Mouse (Mus musculus): Measurements from ENCODE around the gene Ostf1. TPM values are rescaled to one million over a fixed set of nuclear protein-coding genes. Genes with fewer than 3 reads are reported as not detected.

Gene Ostf1
- polyA plus RNA-seq, 1 experiment from 2014 or later = 46.5 TPM

DNA sequence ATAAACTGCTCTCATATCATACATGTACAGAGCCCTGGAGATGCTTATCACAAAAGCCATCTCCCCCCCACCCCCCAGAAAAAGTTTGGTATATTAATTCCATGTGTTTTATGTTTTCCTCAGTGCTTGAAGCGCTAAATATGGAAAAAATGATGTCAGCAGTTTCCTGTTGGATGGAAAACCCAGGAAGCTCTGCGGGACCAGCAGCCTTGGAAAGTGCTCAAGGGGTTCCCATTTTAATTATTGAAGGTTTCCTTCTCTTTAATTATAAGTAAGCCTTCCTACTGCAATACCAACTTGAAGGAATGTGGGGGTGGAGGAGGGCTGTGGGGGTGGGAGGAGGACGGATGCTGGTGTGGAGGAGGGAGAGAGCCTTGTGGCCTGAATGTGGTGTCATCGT lies 9.4 kb upstream of the Ostf1 start:
- no peak overlapping the region for H3K4me2 ChIP-seq (replicated peaks)
- 74% methylated on average over 4 of the region's 4 CpGs for WGBS
- H3K4me1 ChIP-seq = no peaks in the 10 kb centered on the region
- H3K36me3 ChIP-seq = no peaks in the 10 kb centered on the region
- no peaks in the 10 kb centered on the region for H3K9me3 ChIP-seq (replicated peaks)
- no peak overlapping the region for H3K9ac ChIP-seq
- no peak for ATAC-seq (ENCODE audit: low FRiP score)
- H3K27ac ChIP-seq = no peak overlapping the region
- no peak overlapping the region for H3K4me3 ChIP-seq
- no peaks in the 10 kb centered on the region for H3K27me3 ChIP-seq

DNA sequence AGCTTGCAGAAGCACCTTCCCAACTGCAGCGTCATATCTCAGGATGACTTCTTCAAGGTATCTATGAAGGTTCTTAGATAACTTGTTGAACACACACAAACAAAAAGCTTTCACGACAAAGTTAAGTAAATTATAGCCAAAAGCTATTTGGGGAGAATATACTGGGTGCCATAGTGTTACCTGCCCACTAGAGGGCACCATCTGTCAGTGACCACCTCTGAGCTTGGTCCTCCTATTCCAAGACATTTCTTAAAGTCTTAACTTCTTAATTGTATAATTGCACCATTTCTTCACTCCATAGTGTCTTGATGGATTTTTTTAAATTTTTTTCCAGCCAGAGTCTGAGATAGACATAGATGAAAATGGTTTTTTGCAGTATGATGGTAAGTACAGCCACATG lies 7.9 kb upstream of the Ostf1 start:
- ATAC-seq (ENCODE audit: low FRiP score) = no peak
- Histone ChIP-seq H3K4me1 (no peaks in the 10 kb centered on the region), H3K27me3 (no peaks in the 10 kb centered on the region), H3K4me3 (no peak overlapping the region), H3K36me3 (no peaks in the 10 kb centered on the region), H3K9me3 (replicated peaks) (no peaks in the 10 kb centered on the region), H3K9ac (no peak overlapping the region), H3K27ac (no peak overlapping the region), H3K4me2 (replicated peaks) (no peak overlapping the region)
- WGBS = 24% methylated on average over 2 of the region's 2 CpGs

GRCm38 (mm10) chr19:18638949-18639348 lies 7.3 kb upstream of the Ostf1 start:
- no peaks in the 10 kb centered on the region for H3K9me3 ChIP-seq (replicated peaks)
- H3K4me1 ChIP-seq = no peaks in the 10 kb centered on the region
- no peak overlapping the region for H3K9ac ChIP-seq
- no peak overlapping the region for H3K4me2 ChIP-seq (replicated peaks)
- ATAC-seq (ENCODE audit: low FRiP score) = no peak
- H3K36me3 ChIP-seq = no peaks in the 10 kb centered on the region
- H3K27me3 ChIP-seq = no peaks in the 10 kb centered on the region
- 64% methylated on average over 5 of the region's 5 CpGs for WGBS
- no peak overlapping the region for H3K4me3 ChIP-seq
- no peak overlapping the region for H3K27ac ChIP-seq

DNA sequence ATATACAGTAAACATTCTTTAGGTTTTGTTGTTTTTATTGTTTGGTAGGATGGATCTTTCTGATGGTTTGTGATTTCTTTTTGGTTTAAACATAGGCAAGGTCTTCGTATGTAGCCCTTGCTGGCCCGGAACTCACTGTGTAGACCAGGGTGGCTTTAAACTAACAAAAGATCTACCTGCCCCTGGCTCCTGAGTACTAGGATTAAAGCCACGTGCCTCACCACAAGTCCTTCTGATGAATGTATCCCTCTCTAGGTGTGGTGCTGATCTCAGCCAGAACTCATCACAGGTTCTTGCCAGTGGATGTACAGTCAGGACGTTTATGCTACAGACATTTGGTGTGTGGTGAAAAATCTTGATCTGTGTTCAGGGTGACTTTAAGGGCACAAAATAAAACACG lies 6.3 kb upstream of the Ostf1 start:
- Histone ChIP-seq H3K27ac (no peak overlapping the region), H3K36me3 (no peaks in the 10 kb centered on the region), H3K4me2 (replicated peaks) (no peak overlapping the region), H3K4me3 (no peak overlapping the region), H3K9ac (no peak overlapping the region), H3K27me3 (no peaks in the 10 kb centered on the region), H3K9me3 (replicated peaks) (no peaks in the 10 kb centered on the region), H3K4me1 (no peaks in the 10 kb centered on the region)
- no peak for ATAC-seq (ENCODE audit: low FRiP score)
- 90% methylated on average over 5 of the region's 5 CpGs for WGBS

DNA sequence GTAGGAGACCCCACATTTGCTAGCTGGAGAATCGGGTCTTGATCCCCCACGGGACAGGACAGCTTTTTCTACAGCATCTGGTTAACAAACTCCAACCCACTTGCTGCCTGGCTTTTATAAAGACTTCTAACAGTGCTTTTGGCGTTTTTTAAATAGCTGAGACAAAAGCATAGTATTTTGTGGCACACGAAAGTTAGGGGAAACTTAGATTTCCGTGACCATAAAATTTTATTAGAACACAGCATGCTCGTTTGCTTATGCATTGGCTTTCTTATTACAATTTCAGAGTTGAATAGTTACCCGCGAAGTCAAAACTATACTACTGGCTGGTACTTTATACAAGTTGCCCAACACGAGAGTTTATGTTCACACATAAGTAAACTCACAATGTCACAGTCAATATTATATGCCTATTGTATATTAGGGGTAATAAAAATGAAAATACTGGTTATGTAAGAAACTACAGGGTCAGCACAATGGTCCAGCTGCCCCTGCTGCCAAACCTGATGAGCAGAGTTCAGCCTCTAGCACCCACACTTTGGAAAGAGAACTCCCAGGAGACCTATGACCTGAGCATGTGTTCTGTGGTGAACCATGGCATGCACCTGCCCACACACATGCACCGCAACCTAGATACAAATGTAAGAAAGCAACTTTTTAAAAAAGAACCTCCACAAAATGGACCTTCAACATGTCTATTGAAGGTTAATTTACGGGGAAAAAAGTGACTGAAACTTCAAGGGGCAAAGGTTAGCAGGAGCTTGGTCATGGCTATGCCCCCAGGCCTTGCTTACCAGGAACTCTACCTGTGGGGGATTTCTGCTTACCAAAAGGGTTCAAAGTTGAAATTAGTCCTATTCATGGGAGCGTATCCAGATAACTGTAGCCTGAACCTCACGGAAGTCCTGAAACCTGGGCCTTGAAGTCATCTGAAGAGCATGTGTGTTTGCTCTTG lies 885 bp upstream of the Ostf1 start:
- Histone ChIP-seq H3K9ac (peak overlapping the region; percentile 71; the same call in 1 of the 2 replicates), H3K4me3 (peak overlapping the region; percentile 81), H3K27ac (no peak overlapping the region), H3K27me3 (no peaks in the 10 kb centered on the region), H3K4me2 (replicated peaks) (peak overlapping the region; percentile 85), H3K4me1 (peaks cover 6% of the 10 kb centered on the region), H3K36me3 (no peaks in the 10 kb centered on the region), H3K9me3 (replicated peaks) (no peaks in the 10 kb centered on the region)
- WGBS = 63% methylated on average over 13 of the region's 13 CpGs
- ATAC-seq (ENCODE audit: low FRiP score) = no peak

- Histone ChIP-seq H3K27ac (peak overlapping the region; percentile 72), H3K4me2 (replicated peaks) (peak overlapping the region; percentile 85), H3K9me3 (replicated peaks) (no peaks in the 10 kb centered on the region), H3K4me1 (peaks cover 6% of the 10 kb centered on the region), H3K36me3 (no peaks in the 10 kb centered on the region), H3K9ac (peak overlapping the region; percentile 71), H3K27me3 (no peaks in the 10 kb centered on the region), H3K4me3 (peak overlapping the region; percentile 81)
- under 1% methylated on average over 40 of the region's 40 CpGs for WGBS
- peak; percentile 63 for ATAC-seq (ENCODE audit: low FRiP score)
These were observed 421 bp downstream of the Ostf1 start for GRCm38 (mm10) chr19:18631161-18631643.

DNA sequence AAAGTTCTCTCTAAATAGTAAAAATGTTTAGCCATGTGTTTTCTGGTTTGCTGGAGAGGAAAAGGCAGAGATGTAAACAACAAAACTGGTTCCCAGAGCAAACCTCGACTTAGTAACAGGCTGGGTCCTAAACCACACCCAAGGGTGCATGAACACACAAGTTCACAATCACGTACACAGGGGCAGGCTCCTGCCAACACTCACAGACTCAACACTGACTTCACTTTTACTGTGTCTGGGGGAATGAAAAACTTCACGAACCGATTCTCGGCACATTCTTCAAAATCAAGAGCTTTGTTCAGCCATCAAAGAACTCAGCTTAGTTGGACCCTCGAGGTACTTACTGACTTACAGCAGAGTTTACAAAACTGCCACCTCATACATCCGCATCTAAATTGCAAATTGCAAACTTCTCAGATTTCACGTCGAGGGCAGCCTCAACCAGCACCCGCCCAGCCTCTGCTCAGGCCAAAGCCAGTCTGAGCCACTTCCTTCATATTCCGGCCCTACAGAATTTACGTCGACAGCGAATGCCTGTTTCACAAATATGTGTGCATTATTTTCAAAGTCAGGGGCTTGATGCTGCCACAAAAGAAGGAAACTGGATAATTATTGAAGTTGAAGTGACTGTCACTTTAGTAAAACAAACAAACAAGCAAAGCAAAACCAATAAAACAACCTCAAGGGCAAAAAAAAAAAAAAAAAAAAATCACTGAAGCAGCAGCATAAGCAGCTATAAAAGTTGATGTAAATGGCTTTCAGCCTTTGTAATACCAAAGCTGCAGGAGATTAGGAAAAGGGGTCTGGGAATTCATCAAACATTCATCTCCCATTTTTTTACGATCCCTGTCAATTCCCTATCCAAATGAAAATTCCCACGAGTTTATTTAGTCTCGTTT lies 1.2 kb downstream of the Ostf1 start:
- H3K27me3 ChIP-seq = no peaks in the 10 kb centered on the region
- H3K9me3 ChIP-seq (replicated peaks) = no peaks in the 10 kb centered on the region
- H3K4me2 ChIP-seq (replicated peaks) = peak overlapping the region; percentile 85
- H3K36me3 ChIP-seq = no peaks in the 10 kb centered on the region
- H3K9ac ChIP-seq = peak overlapping the region; percentile 71
- H3K4me3 ChIP-seq = peak overlapping the region; percentile 81
- H3K27ac ChIP-seq = no peak overlapping the region
- 10% methylated on average over 17 of the region's 17 CpGs for WGBS
- ATAC-seq (ENCODE audit: low FRiP score) = no peak
- H3K4me1 ChIP-seq = peaks cover 6% of the 10 kb centered on the region

DNA sequence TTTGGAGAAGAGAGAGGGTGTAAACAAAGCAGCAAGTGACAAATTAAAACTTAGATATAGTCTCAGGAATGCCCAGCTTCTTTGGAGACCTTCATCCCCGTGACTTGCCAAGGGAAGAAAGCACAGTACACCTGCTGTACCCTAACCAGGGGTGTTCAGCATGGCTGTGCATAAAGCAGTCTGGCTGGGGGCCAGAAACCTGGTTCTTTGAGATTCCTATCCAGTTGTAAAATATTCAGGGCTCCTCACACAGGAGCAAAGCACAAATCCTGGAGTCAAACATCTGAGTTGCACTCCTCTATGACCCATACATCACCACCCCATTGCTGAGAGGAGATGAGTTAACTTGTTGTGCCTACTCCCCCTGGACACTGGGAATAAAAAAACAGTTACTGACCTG lies 2.0 kb downstream of the Ostf1 start:
- Histone ChIP-seq H3K4me1 (peaks cover 6% of the 10 kb centered on the region), H3K4me2 (replicated peaks) (no peak overlapping the region), H3K9ac (no peak overlapping the region), H3K36me3 (no peaks in the 10 kb centered on the region), H3K27ac (no peak overlapping the region), H3K4me3 (no peak overlapping the region), H3K9me3 (replicated peaks) (no peaks in the 10 kb centered on the region), H3K27me3 (no peaks in the 10 kb centered on the region)
- WGBS = 76% methylated on average over 1 of the region's 1 CpGs
- ATAC-seq (ENCODE audit: low FRiP score) = no peak

DNA sequence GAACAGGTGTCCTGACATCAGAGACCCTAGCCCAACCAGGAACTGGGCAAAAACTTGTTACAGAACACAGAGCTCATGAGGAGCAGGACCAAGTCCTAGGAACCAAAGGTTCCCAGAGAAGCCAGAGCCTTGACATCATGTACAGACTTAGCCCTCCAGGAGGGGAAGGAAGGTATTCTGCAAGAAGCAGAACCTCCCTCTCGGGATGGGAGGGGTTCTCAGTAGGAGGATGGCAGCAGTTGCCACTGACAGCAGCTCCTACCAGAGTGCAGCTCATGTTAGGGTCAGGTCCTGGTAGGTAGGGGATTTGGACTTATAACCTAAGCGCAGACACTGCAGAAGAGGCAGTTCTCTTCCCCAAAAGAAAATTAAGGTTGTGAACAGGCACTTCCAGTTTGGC lies 7.7 kb downstream of the Ostf1 start:
- no peak for ATAC-seq (ENCODE audit: low FRiP score)
- Histone ChIP-seq H3K4me2 (replicated peaks) (no peak overlapping the region), H3K36me3 (no peaks in the 10 kb centered on the region), H3K4me1 (no peaks in the 10 kb centered on the region), H3K9me3 (replicated peaks) (no peaks in the 10 kb centered on the region), H3K27me3 (no peaks in the 10 kb centered on the region), H3K4me3 (no peak overlapping the region), H3K27ac (no peak overlapping the region), H3K9ac (no peak overlapping the region)
- 80% methylated on average over 2 of the region's 2 CpGs for WGBS

DNA sequence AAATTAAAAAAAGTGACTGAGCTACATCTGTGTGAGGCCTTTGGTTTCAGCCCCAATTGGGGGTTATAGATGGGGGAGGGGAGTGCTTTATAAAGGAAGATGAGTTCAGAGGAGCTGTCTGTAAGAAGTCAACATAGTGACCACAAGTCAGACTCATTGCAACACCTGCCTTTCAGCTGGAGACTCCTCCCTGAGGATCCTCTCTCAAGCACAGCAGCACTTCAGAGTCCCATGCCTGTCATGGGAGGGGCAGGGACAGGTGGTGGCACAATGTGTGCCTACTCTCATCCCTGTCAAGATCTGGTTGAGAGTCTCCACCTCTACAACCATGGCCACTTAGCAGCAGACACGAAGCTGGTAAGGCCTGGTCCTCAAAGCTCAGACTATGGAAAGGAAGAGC lies 11.9 kb downstream of the Ostf1 start:
- no peak overlapping the region for H3K27ac ChIP-seq
- no peaks in the 10 kb centered on the region for H3K27me3 ChIP-seq
- no peak overlapping the region for H3K4me3 ChIP-seq
- WGBS = 80% methylated on average over 1 of the region's 1 CpGs
- no peaks in the 10 kb centered on the region for H3K36me3 ChIP-seq
- H3K9me3 ChIP-seq (replicated peaks) = no peaks in the 10 kb centered on the region
- H3K9ac ChIP-seq = no peak overlapping the region
- H3K4me2 ChIP-seq (replicated peaks) = no peak overlapping the region
- H3K4me1 ChIP-seq = no peaks in the 10 kb centered on the region
- no peak for ATAC-seq (ENCODE audit: low FRiP score)

- H3K4me3 ChIP-seq = no peak overlapping the region
- no peaks in the 10 kb centered on the region for H3K4me1 ChIP-seq
- no peak for ATAC-seq (ENCODE audit: low FRiP score)
- H3K4me2 ChIP-seq (replicated peaks) = no peak overlapping the region
- H3K27me3 ChIP-seq = no peaks in the 10 kb centered on the region
- no peak overlapping the region for H3K27ac ChIP-seq
- no peaks in the 10 kb centered on the region for H3K9me3 ChIP-seq (replicated peaks)
- no peak overlapping the region for H3K9ac ChIP-seq
- WGBS = 80% methylated on average over 5 of the region's 5 CpGs
- H3K36me3 ChIP-seq = no peaks in the 10 kb centered on the region
These were observed 12.6 kb downstream of the Ostf1 start for GRCm38 (mm10) chr19:18619060-18619459.

DNA sequence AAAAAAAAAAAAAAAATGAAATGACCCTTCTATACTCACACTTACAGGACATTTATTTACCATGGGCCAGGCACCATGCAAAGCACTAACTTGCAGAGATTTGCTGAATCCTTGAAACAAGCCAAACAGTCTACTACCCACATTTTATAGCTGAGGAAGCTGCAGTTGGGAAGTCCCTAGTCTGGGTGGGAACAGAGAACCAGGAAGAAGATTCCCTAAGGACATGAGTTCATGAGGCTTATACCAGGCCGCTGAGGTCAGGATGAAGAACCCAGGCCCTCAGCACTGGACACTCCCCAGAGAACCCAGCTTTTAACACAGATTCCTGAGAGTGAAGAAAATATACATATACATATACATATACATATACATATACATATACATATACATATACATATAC lies 14.1 kb downstream of the Ostf1 start:
- H3K27me3 ChIP-seq = no peaks in the 10 kb centered on the region

More for the DNA sequence above, 14.1 kb downstream of the Ostf1 start:
- H3K36me3 ChIP-seq = no peaks in the 10 kb centered on the region
- H3K4me1 ChIP-seq = 0 out of 2 replicates have a peak, but pooled peaks cover 3% of the 10 kb centered on the region
- no peak for ATAC-seq (ENCODE audit: low FRiP score)
- H3K9me3 ChIP-seq (replicated peaks) = no peaks in the 10 kb centered on the region
- H3K4me2 ChIP-seq (replicated peaks) = no peak overlapping the region
- H3K4me3 ChIP-seq = no peak overlapping the region
- no peak overlapping the region for H3K27ac ChIP-seq
- WGBS = 88% methylated on average over 1 of the region's 1 CpGs
- H3K9ac ChIP-seq = no peak overlapping the region
